Mouse (Mus musculus) thymus, adult 2 months (tissue): ENCODE results near the gene Zfhx3.

Source experiments
- CTCF ChIP-seq: fragments of 200-500 bp; IDR thresholded peaks from 2 replicates; pipeline ENCODE4 v1.5.1; 2012; ENCODE audit warnings: mild to moderate bottlenecking, control low read depth, low read length, moderate library complexity, borderline replicate concordance; ENCODE audit not compliant: control insufficient read depth, poor library complexity, insufficient read depth; ENCODE audit errors: extremely low read depth
- POLR2A ChIP-seq: fragments of 200-500 bp; IDR thresholded peaks from 2 replicates; pipeline ENCODE4 v1.6.1; 2012; ENCODE audit warnings: mild to moderate bottlenecking, low read length, control low read depth, moderate library complexity; ENCODE audit not compliant: control insufficient read depth, poor library complexity, insufficient read depth; ENCODE audit errors: extremely low read depth

- TF ChIP-seq POLR2A (no peak), CTCF (no peak)
Measured at GRCm38 (mm10) chr8:108281981-108282380, 339.5 kb downstream of the Zfhx3 start.
